Mouse (Mus musculus) MEL (cell line): ENCODE measurements around the gene 1700029H14Rik. TPM values are rescaled to one million over a fixed set of nuclear protein-coding genes. Genes with fewer than 3 reads are reported as not detected.

Experiments
- DNase-seq: peaks from one replicate; pipeline ENCODE4 v3.0.0; 2011; ENCODE audit warnings: low read depth, low spot score
- H3K27ac ChIP-seq: 2 replicates; pipeline ENCODE4 v1.5.1; 2012; ENCODE audit warnings: low read depth, mild to moderate bottlenecking, control low read depth, low read length, moderate library complexity; ENCODE audit not compliant: control insufficient read depth
- H3K27me3 ChIP-seq, 2 experiments: fragments of 150-350 bp in 1 of 2; sonication (generic) in 1 of 2; 2 replicates each; pipeline ENCODE4 v1.6.1; 2012; ENCODE audit warnings: low read length in 2 of 2, mild to moderate bottlenecking in 2 of 2, improper control_type of control experiment in 1 of 2, moderate library complexity in 1 of 2; ENCODE audit not compliant: insufficient read depth in 2 of 2, control insufficient read depth in 1 of 2
- H3K36me3 ChIP-seq, 2 experiments: 2 replicates each; pipeline ENCODE4 v1.6.1; 2012 to 2014; ENCODE audit warnings: low read length in 2 of 2, improper control_type of control experiment in 1 of 2, inconsistent platforms in 1 of 2, mild to moderate bottlenecking in 1 of 2; ENCODE audit not compliant: insufficient read depth in 2 of 2, control insufficient read depth in 1 of 2
- H3K4me1 ChIP-seq, 2 experiments: fragments of 150-350 bp in 1 of 2; sonication (generic) in 1 of 2; 2 replicates each; pipeline ENCODE4 v1.6.1; 2012; ENCODE audit warnings: low read length in 2 of 2, improper control_type of control experiment in 1 of 2, mild to moderate bottlenecking in 1 of 2; ENCODE audit not compliant: insufficient read depth in 2 of 2, control insufficient read depth in 1 of 2
- H3K4me3 ChIP-seq, 2 experiments: fragments of 150-350 bp in 1 of 2; sonication (generic) in 1 of 2; 2 replicates each; pipeline ENCODE4 v1.5.1; 2012; ENCODE audit warnings: low read depth in 2 of 2, low read length in 2 of 2, mild to moderate bottlenecking in 2 of 2, moderate library complexity in 2 of 2, control low read depth in 1 of 2, improper control_type of control experiment in 1 of 2; ENCODE audit not compliant: control insufficient read depth in 1 of 2, insufficient read depth in 1 of 2
- H3K79me2 ChIP-seq: 2 replicates; pipeline ENCODE4 v1.6.1; 2012; ENCODE audit warnings: mild to moderate bottlenecking, low read length, moderate library complexity; ENCODE audit not compliant: control insufficient read depth, poor library complexity, insufficient read depth
- H3K9ac ChIP-seq: 2 replicates; pipeline ENCODE4 v1.6.1; 2012; ENCODE audit warnings: low read depth, mild to moderate bottlenecking, control low read depth, low read length, moderate library complexity; ENCODE audit not compliant: control insufficient read depth, poor library complexity, severe bottlenecking
- H3K9me3 ChIP-seq: fragments of 150-350 bp; sonication (generic); replicated peaks from 2 replicates; pipeline ENCODE4 v1.6.1; 2012; ENCODE audit warnings: mild to moderate bottlenecking, low read length, improper control_type of control experiment, moderate library complexity; ENCODE audit not compliant: insufficient read depth
- CTCF ChIP-seq, 3 experiments: IDR thresholded peaks in 2 of 3; conservative IDR thresholded peaks in 1 of 3; 2 replicates each; pipeline ENCODE4 v1.5.1; 2011 to 2012; ENCODE audit warnings: low read length in 3 of 3, low read depth in 2 of 3, mild to moderate bottlenecking in 2 of 3, improper control_type of control experiment in 1 of 3, inconsistent platforms in 1 of 3, mixed read lengths in 1 of 3, moderate library complexity in 1 of 3; ENCODE audit not compliant: control insufficient read depth in 1 of 3, insufficient read depth in 1 of 3, poor library complexity in 1 of 3, severe bottlenecking in 1 of 3
- ELF1 ChIP-seq: IDR thresholded peaks from 2 replicates; pipeline ENCODE4 v1.6.1; 2014; ENCODE audit warnings: low read depth, mild to moderate bottlenecking, inconsistent platforms, low read length, improper control_type of control experiment, moderate library complexity
- GABPA ChIP-seq: IDR thresholded peaks from 2 replicates; pipeline ENCODE4 v1.6.1; 2012; ENCODE audit warnings: low read depth, mild to moderate bottlenecking, inconsistent platforms, low read length, improper control_type of control experiment, moderate library complexity
- GATA1 ChIP-seq: IDR thresholded peaks from 2 replicates; pipeline ENCODE4 v1.6.1; 2011; ENCODE audit warnings: low read depth, low read length, improper control_type of control experiment
- HCFC1 ChIP-seq: IDR thresholded peaks from 2 replicates; pipeline ENCODE4 v1.6.1; 2012; ENCODE audit warnings: low read depth, mild to moderate bottlenecking, inconsistent platforms, low read length, improper control_type of control experiment, moderate library complexity
- MEF2A ChIP-seq: IDR thresholded peaks from 2 replicates; pipeline ENCODE4 v1.6.1; 2014; ENCODE audit warnings: low read depth, mild to moderate bottlenecking, inconsistent platforms, low read length, improper control_type of control experiment; ENCODE audit not compliant: poor library complexity, insufficient replicate concordance, severe bottlenecking; ENCODE audit errors: extremely low read depth
- MXI1 ChIP-seq: IDR thresholded peaks from 2 replicates; pipeline ENCODE4 v1.6.1; 2011; ENCODE audit warnings: mild to moderate bottlenecking, low read depth, low read length, improper control_type of control experiment
- MYB ChIP-seq: IDR thresholded peaks from 2 replicates; pipeline ENCODE4 v1.6.1; 2011; ENCODE audit warnings: mild to moderate bottlenecking, low read depth, low read length, improper control_type of control experiment
- MYC ChIP-seq: IDR thresholded peaks from 2 replicates; pipeline ENCODE4 v1.6.1; 2011; ENCODE audit warnings: low read depth, mild to moderate bottlenecking, low read length, improper control_type of control experiment, moderate library complexity
- RAD21 ChIP-seq: IDR thresholded peaks from 2 replicates; pipeline ENCODE4 v1.6.1; 2011; ENCODE audit warnings: mild to moderate bottlenecking, low read depth, low read length, improper control_type of control experiment
- SIN3A ChIP-seq: IDR thresholded peaks from 2 replicates; pipeline ENCODE4 v1.6.1; 2012; ENCODE audit warnings: low read length, improper control_type of control experiment, inconsistent platforms
- SMC3 ChIP-seq: IDR thresholded peaks from 2 replicates; pipeline ENCODE4 v1.6.1; 2011; ENCODE audit warnings: low read depth, low read length, improper control_type of control experiment
- TAL1 ChIP-seq: IDR thresholded peaks from 2 replicates; pipeline ENCODE4 v1.6.1; 2012; ENCODE audit warnings: mild to moderate bottlenecking, inconsistent platforms, low read length, moderate library complexity, mixed read lengths
- TBP ChIP-seq: IDR thresholded peaks from 2 replicates; pipeline ENCODE4 v1.8.0; 2011; ENCODE audit warnings: low read depth, low read length, improper control_type of control experiment
- TCF12 ChIP-seq: IDR thresholded peaks from 2 replicates; pipeline ENCODE4 v1.6.1; 2014; ENCODE audit warnings: low read depth, mild to moderate bottlenecking, inconsistent platforms, low read length, improper control_type of control experiment, moderate library complexity
- USF1 ChIP-seq: IDR thresholded peaks from 2 replicates; pipeline ENCODE4 v1.6.1; 2014; ENCODE audit warnings: low read depth, mild to moderate bottlenecking, inconsistent platforms, low read length, improper control_type of control experiment, moderate library complexity
- USF2 ChIP-seq, 2 experiments: IDR thresholded peaks; 2 replicates each; pipeline ENCODE4 v1.6.1; 2011 to 2012; ENCODE audit warnings: improper control_type of control experiment in 2 of 2, low read length in 2 of 2, borderline replicate concordance in 1 of 2, inconsistent platforms in 1 of 2, low read depth in 1 of 2, mild to moderate bottlenecking in 1 of 2; ENCODE audit not compliant: insufficient read depth in 1 of 2
- ZC3H11A ChIP-seq: IDR thresholded peaks from 2 replicates; pipeline ENCODE4 v1.6.1; 2012; ENCODE audit warnings: low read depth, mild to moderate bottlenecking, inconsistent platforms, low read length, improper control_type of control experiment
- polyA plus RNA-seq, 2 experiments: library from polyadenylated mRNA; stranded (reverse) in 1 of 2; unstranded in 1 of 2; fragments of >175 nt in 1 of 2; fragments of >200 nt in 1 of 2; gene quantifications; 2 replicates each; pipeline versions ENCODE4 v1.2.1 to v1.2.4; 2012; ENCODE audit warnings: low replicate concordance in 2 of 2, low read depth in 1 of 2; ENCODE audit not compliant: insufficient read length in 2 of 2, insufficient read depth in 1 of 2, missing spikeins in 1 of 2
- total RNA-seq: library from RNA; depleted of rRNA; stranded (reverse); fragments of 300-350 nt; gene quantifications from 2 replicates; pipeline ENCODE4 v1.2.3, GENCODE M21; 2012

1700029H14Rik gene
- total and polyA plus RNA-seq, 3 experiments, result 0.06 TPM; not detected in 2

DNA sequence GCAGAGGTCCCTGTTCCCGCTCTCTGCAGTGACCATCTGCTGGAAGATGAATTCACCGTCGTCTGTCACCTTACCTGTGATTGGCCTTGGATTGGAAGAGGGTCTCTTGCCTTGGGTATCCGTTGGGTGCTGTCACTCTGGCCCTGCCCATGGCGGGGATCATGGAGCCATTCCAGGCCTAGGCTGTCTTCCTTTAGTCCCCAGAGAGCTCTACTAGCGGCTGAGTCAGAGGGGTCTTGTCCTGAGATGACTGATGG lies 10.8 kb downstream of the 1700029H14Rik start:
- Histone ChIP-seq H3K36me3 (no peaks in the 10 kb centered on the region), H3K27ac (no peak overlapping the region), H3K4me1 (peaks cover 0 to 3% of the 10 kb centered on the region in 2 experiments; a peak in 1 of 4 replicates), H3K4me3 (no peak overlapping the region), H3K27me3 (peaks cover 0 to 2% of the 10 kb centered on the region in 2 experiments; a peak in 1 of 4 replicates), H3K9me3 (no peaks in the 10 kb centered on the region), H3K9ac (no peak overlapping the region), H3K79me2 (no peaks in the 10 kb centered on the region)
- no peak for DNase-seq
- TF ChIP-seq USF1 (no peak), SMC3 (no peak), MYB (no peak), TAL1 (no peak), TCF12 (no peak)

DNA sequence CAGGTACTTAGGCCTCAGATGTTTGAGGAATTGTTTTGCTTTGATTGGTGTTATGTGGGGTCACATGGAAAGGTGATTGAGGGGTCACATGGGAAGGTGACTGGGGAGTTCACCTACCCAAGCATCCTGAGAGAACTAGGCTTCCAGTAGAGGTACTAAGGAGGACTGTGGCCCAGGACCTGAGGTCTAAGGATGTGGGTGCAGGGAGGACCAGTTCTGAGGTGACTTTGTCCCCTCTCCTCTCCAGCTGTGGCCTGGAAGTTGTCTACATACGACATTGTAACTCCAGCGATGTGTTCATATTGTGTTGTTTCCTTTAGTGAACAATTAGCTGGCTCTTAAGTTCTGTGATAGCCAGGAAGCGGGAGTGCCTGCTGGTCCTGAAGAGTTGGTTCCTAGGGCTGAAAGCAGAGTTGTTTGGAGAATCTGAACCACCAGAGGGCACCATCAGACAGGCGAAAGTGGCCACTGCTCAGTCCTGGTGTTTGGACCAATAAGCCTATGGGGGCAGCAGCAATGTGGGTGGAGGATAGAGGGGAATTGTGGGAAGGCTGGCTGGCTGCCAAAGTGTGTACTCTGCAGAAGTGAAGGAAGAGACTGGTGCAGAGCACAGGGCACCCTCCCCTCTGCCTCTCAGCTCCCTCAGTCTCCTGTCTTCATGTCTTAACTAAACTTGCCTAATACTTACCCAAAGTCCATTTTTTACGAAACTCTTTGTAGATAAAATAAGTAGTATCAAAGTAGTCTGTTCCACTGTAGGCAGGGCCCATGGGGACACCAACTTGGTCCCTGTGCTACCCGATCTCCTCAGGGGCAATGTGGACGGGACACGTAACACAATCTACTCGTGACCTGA lies 11.3 kb downstream of the 1700029H14Rik start:
- H3K36me3 ChIP-seq, result no peaks in the 10 kb centered on the region
- peaks cover 0 to 3% of the 10 kb centered on the region in 2 experiments; a peak in 1 of 4 replicates for H3K4me1 ChIP-seq
- H3K9ac ChIP-seq, result no peak overlapping the region
- peaks cover 0 to 2% of the 10 kb centered on the region in 2 experiments; a peak in 1 of 4 replicates for H3K27me3 ChIP-seq
- peak; percentile 94 for DNase-seq
- H3K9me3 ChIP-seq, result no peaks in the 10 kb centered on the region
- H3K4me3 ChIP-seq, result no peak overlapping the region
- no peaks in the 10 kb centered on the region for H3K79me2 ChIP-seq
- H3K27ac ChIP-seq, result no peak overlapping the region
- TF ChIP-seq MYC (no peak), TBP (0 out of 2 replicates have a peak, but pooled peaks have one; percentile 43), CTCF (IDR thresholded peaks at IDR 0.05 in 2 of 3, conservative IDR thresholded peaks at IDR 0.05 in 1 of 3; ENCODE audit: control insufficient read depth in 1 of 3, insufficient read depth in 1 of 3, low read depth in 2 of 3, low read length in 3 of 3, poor library complexity in 1 of 3, severe bottlenecking in 1 of 3) (peak in 2 of 3 experiments; percentile 57 to 88; a peak in 5 of 6 replicates), GATA1 (no peak), GABPA (no peak), RAD21 (peak; percentile 100), MEF2A (no peak), HCFC1 (0 out of 2 replicates have a peak, but pooled peaks have one; percentile 49), SIN3A (peak; percentile 60), ZC3H11A (peak; percentile 99), USF2 (IDR thresholded peaks at IDR 0.05; ENCODE audit: borderline replicate concordance in 1 of 2, insufficient read depth in 1 of 2, low read depth in 1 of 2, low read length in 2 of 2) (no peak), TAL1 (no peak), MXI1 (no peak), ELF1 (no peak), SMC3 (peak; percentile 99)
